Mouse (Mus musculus) myocyte (in vitro differentiated cells): ENCODE measurements around the gene Polr3c.

Source experiments
- E2F4 ChIP-seq: IDR thresholded peaks from one replicate; pipeline ENCODE4 v1.6.1; 2011; ENCODE audit warnings: mild to moderate bottlenecking, control low read depth, moderate library complexity; ENCODE audit not compliant: insufficient read depth
- POLR2A ChIP-seq: IDR thresholded peaks from one replicate; pipeline ENCODE4 v1.6.1; 2011; ENCODE audit warnings: low read depth, mild to moderate bottlenecking, control low read depth, moderate library complexity; ENCODE audit not compliant: insufficient read length
- POLR2AphosphoS2 ChIP-seq: IDR thresholded peaks from one replicate; pipeline ENCODE4 v1.6.1; 2011; ENCODE audit warnings: low read depth, control low read depth; ENCODE audit not compliant: insufficient read length
- TCF12 ChIP-seq: IDR thresholded peaks from one replicate; pipeline ENCODE4 v1.6.1; 2011; ENCODE audit warnings: mild to moderate bottlenecking, control low read depth; ENCODE audit not compliant: poor library complexity, insufficient read depth, severe bottlenecking

GRCm38 (mm10) chr3:96678456-96678855, 49.0 kb downstream of the Polr3c start:
- TF ChIP-seq POLR2A, result no peak
- TF ChIP-seq POLR2AphosphoS2, result no peak
- TF ChIP-seq E2F4, result no peak
- TF ChIP-seq TCF12, result no peak
